Mouse (Mus musculus): ENCODE measurements around the gene Ccng2. TPM values are rescaled to one million over a fixed set of nuclear protein-coding genes. Genes with fewer than 3 reads are reported as not detected.

Ccng2 gene
- polyA plus RNA-seq, 1 experiment from 2014 or later, result 79.7 TPM

DNA sequence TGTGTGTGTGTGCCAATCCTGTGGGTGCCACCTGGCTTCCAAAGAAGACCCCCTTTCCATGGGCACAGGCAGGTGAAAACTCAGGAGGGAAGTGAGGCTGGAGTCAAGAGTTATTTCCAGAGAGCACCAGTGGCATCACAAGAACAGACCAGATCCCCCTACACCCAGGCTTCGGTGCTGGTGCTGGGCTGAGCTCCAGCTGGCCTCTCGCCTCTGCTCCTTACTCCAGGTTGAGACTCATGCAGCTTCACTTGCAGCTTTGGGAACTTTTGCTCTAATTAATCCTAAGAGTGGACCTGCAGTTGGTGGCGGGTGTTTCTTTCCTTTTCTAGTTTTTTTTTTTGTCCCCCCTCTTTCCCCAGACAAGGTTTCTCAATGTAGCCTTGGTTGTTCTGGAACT is 30.3 kb downstream of the Ccng2 start:
- Histone ChIP-seq H3K9ac (no peak overlapping the region), H3K9me3 (0 out of 2 replicates have a peak, but pooled peaks cover 5% of the 10 kb centered on the region), H3K27me3 (no peaks in the 10 kb centered on the region), H3K4me1 (replicated peaks) (no peaks in the 10 kb centered on the region), H3K4me2 (no peak overlapping the region), H3K36me3 (no peaks in the 10 kb centered on the region), H3K4me3 (no peak overlapping the region), H3K27ac (replicated peaks) (no peak overlapping the region)
- no peak for ATAC-seq (ENCODE audit: low FRiP score, low read depth)
- 88% methylated on average over 3 of the region's 3 CpGs for WGBS

DNA sequence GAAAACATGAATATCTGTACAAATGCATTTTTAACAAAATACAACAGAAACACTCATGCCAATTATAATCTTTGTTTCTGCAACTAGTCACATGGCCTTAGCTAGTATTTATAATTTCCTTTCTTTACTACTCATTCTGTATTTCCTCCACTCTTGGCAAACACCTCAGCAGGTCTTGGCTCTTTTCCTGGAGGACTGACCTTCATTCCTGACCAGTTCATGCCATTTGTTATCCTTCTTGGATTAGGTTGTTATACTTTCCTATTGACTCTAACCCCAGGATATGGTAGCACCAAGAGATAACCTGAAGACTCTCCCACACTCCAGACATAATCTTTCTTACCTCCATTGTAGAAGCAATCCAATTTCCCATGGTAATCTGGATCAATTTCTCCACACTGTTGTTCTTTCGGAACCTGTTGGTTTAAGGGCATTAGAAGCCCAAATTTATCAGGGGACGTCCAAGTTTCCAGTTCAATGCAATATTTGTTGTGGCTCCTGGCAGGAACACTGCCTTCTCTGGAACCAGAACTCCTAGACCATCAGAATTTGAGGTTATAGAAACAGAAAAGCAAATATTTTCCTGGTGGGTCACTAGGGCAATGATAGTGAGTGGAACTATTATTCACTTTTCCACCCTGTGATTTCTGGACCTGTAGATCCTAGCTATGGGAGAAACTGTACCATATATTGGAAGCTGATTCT is 38.2 kb downstream of the Ccng2 start:
- H3K9me3 ChIP-seq, result no peaks in the 10 kb centered on the region
- H3K4me3 ChIP-seq, result no peak overlapping the region
- H3K27ac ChIP-seq (replicated peaks), result no peak overlapping the region
- 90% methylated on average over 2 of the region's 2 CpGs for WGBS
- no peak overlapping the region for H3K4me2 ChIP-seq
- no peak overlapping the region for H3K9ac ChIP-seq
- ATAC-seq (ENCODE audit: low FRiP score, low read depth), result no peak
- no peaks in the 10 kb centered on the region for H3K27me3 ChIP-seq
- H3K4me1 ChIP-seq (replicated peaks), result no peaks in the 10 kb centered on the region
- no peaks in the 10 kb centered on the region for H3K36me3 ChIP-seq

DNA sequence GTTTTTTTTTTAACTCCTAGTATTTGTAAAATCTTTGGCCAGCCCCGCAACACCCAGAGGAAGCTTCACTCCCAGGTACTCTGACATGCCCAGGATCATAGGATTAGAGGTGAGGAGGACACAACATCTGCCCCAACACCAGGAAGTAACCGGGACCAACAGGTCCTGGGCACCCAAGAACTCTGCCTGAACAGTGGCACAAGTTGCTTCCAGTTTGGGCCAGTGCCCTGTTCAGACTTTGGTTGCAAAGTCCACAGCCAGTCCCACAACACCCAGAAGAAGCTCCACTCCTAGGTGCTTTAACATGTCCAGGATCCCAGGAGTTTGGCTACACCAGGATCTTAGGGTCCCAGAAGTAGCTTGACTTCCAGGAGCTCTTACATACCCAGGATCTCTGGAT is 41.9 kb downstream of the Ccng2 start:
- Histone ChIP-seq H3K4me3 (no peak overlapping the region), H3K4me1 (replicated peaks) (no peaks in the 10 kb centered on the region), H3K9me3 (no peaks in the 10 kb centered on the region), H3K27ac (replicated peaks) (no peak overlapping the region), H3K36me3 (no peaks in the 10 kb centered on the region), H3K27me3 (no peaks in the 10 kb centered on the region), H3K4me2 (no peak overlapping the region), H3K9ac (no peak overlapping the region)
- WGBS, result 87% methylated on average over 2 of the region's 2 CpGs
- ATAC-seq (ENCODE audit: low FRiP score, low read depth), result no peak

DNA sequence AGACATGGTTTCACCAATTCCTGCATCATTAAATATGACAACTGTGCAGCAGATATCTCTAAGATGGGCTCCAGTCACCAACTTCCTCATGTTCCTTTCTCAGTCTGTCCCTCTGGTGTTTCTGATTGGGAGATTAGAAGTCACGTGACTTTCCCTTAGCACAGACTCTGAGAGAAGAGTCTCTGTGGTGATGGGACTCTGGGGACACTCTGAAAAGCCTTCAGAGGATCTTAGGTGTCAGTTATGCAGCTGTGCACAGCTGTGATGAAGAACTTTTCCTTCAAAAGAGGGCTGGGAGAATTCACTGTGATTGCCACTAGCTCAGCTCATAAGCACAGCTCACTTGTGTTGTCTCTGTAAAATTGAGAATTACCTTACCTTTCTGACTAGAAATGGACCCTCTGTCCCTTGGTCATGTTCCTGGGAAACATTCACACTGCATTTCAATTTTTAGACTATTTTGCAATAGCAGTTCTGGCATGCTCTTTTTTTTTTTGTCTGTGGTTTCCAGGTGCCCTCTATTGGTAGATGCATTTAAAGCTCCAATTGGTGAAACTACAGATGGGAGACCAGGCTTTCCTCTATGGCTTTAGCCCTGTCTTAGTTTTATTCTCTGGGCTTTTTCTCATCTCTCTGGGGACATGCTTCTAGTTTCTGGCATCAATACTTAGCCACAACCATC is 56.4 kb downstream of the Ccng2 start:
- ATAC-seq (ENCODE audit: low FRiP score, low read depth), result no peak
- H3K4me2 ChIP-seq, result no peak overlapping the region
- no peak overlapping the region for H3K9ac ChIP-seq
- H3K4me3 ChIP-seq, result no peak overlapping the region
- WGBS, result 64% methylated on average over 1 of the region's 1 CpGs
- no peaks in the 10 kb centered on the region for H3K27me3 ChIP-seq
- H3K4me1 ChIP-seq (replicated peaks), result no peaks in the 10 kb centered on the region
- no peaks in the 10 kb centered on the region for H3K36me3 ChIP-seq
- no peaks in the 10 kb centered on the region for H3K9me3 ChIP-seq
- H3K27ac ChIP-seq (replicated peaks), result no peak overlapping the region

Other genes with a start within 250 kb of the Ccng2 start
- gene Sowahb, start 222.2 kb upstream of the Ccng2 start, polyA plus RNA-seq (2015; fragmentation: Nextera tagmentation; extraction: Ambion mirVana), result 0.07 TPM in 1 of 2 replicates, not detected in the other
- 148 and 151 TPM in 2 replicates for gene Sept11, start 173.8 kb upstream of the Ccng2 start, polyA plus RNA-seq (2015; fragmentation: Nextera tagmentation; extraction: Ambion mirVana)
- gene Ccni, start 60.8 kb upstream of the Ccng2 start, polyA plus RNA-seq (2015; fragmentation: Nextera tagmentation; extraction: Ambion mirVana), result 130 and 133 TPM in 2 replicates
- 1.1 and 1.5 TPM in 2 replicates for gene 2010109A12Rik, start 60.7 kb upstream of the Ccng2 start, polyA plus RNA-seq (2015; fragmentation: Nextera tagmentation; extraction: Ambion mirVana)